Mouse (Mus musculus): ENCODE measurements at regions not wholly inside any gene's neighbourhood (a gene's known extent, or its start where the extent isn't known, plus 50 kb on each side); places are given as distances from the start of the nearest gene placed in this dataset.

- 36% methylated on average over 7 of the region's 7 CpGs for WGBS (ENCODE audit: insufficient replicate concordance)
- no peaks in the 10 kb centered on the region for H3K9me3 ChIP-seq (replicated peaks; ENCODE audit: control insufficient read depth, low read length)
- H3K4me2 ChIP-seq: peak overlapping the region; percentile 4; the same call in 1 of the 2 replicates
- peaks cover 16% of the 10 kb centered on the region for H3K4me1 ChIP-seq (ENCODE audit: control insufficient read depth, insufficient read depth, low read length)
- H3K9ac ChIP-seq (ENCODE audit: low read depth, low read length): no peak overlapping the region; the same call in 1 of the 2 replicates
- H3K27me3 ChIP-seq (ENCODE audit: control insufficient read depth, insufficient read depth, low read length): no peaks in the 10 kb centered on the region
- no peak overlapping the region for H3K4me3 ChIP-seq (ENCODE audit: low read depth, low read length)
- H3K36me3 ChIP-seq (ENCODE audit: control insufficient read depth, insufficient read depth, low read length): no peaks in the 10 kb centered on the region
- peak overlapping the region; percentile 85 for H3K27ac ChIP-seq (ENCODE audit: low read depth, low read length)
- ATAC-seq (replicated peaks; ENCODE audit: insufficient number of reproducible peaks, low FRiP score, low TSS enrichment): 0 out of 2 replicates have a peak, but pooled peaks have one; percentile 52
Observed at GRCm38 (mm10) chr11:20915687-20916432, 85.0 kb upstream of the Lgalsl start.

- peak; percentile 70 for ATAC-seq (replicated peaks; ENCODE audit: insufficient number of reproducible peaks, low FRiP score, low TSS enrichment)
- Histone ChIP-seq H3K4me1 (ENCODE audit: control insufficient read depth, insufficient read depth, low read length) (peaks cover 16% of the 10 kb centered on the region), H3K36me3 (ENCODE audit: control insufficient read depth, insufficient read depth, low read length) (no peaks in the 10 kb centered on the region), H3K9me3 (replicated peaks; ENCODE audit: control insufficient read depth, low read length) (no peaks in the 10 kb centered on the region), H3K27me3 (ENCODE audit: control insufficient read depth, insufficient read depth, low read length) (no peaks in the 10 kb centered on the region), H3K4me3 (ENCODE audit: low read depth, low read length) (no peak overlapping the region), H3K9ac (ENCODE audit: low read depth, low read length) (no peak overlapping the region; the same call in 1 of the 2 replicates), H3K27ac (ENCODE audit: low read depth, low read length) (peak overlapping the region; percentile 85), H3K4me2 (peak overlapping the region; percentile 6; the same call in 1 of the 2 replicates)
- WGBS (ENCODE audit: insufficient replicate concordance): 27% methylated on average over 6 of the region's 6 CpGs
Observed at GRCm38 (mm10) chr11:20916473-20916911, 85.6 kb upstream of the Lgalsl start.

- Histone ChIP-seq H3K9me3 (replicated peaks; ENCODE audit: control insufficient read depth, low read length) (no peaks in the 10 kb centered on the region), H3K27me3 (ENCODE audit: control insufficient read depth, insufficient read depth, low read length) (no peaks in the 10 kb centered on the region), H3K27ac (ENCODE audit: low read depth, low read length) (peak overlapping the region; percentile 78), H3K4me3 (ENCODE audit: low read depth, low read length) (no peak overlapping the region), H3K9ac (ENCODE audit: low read depth, low read length) (no peak overlapping the region; the same call in 1 of the 2 replicates), H3K4me2 (peak overlapping the region; percentile 6; the same call in 1 of the 2 replicates), H3K4me1 (ENCODE audit: control insufficient read depth, insufficient read depth, low read length) (peaks cover 16% of the 10 kb centered on the region), H3K36me3 (ENCODE audit: control insufficient read depth, insufficient read depth, low read length) (no peaks in the 10 kb centered on the region)
- WGBS (ENCODE audit: insufficient replicate concordance): 76% methylated on average over 7 of the region's 7 CpGs
- ATAC-seq (replicated peaks; ENCODE audit: insufficient number of reproducible peaks, low FRiP score, low TSS enrichment): no peak
Observed at GRCm38 (mm10) chr11:20916961-20917360, 86.1 kb upstream of the Lgalsl start.

- no peaks in the 10 kb centered on the region for H3K27me3 ChIP-seq (ENCODE audit: control insufficient read depth, insufficient read depth, low read length)
- no peak overlapping the region for H3K4me3 ChIP-seq (ENCODE audit: low read depth, low read length)
- no peaks in the 10 kb centered on the region for H3K36me3 ChIP-seq (ENCODE audit: control insufficient read depth, insufficient read depth, low read length)
- 33% methylated on average over 5 of the region's 5 CpGs for WGBS (ENCODE audit: insufficient replicate concordance)
- ATAC-seq (replicated peaks; ENCODE audit: insufficient number of reproducible peaks, low FRiP score, low TSS enrichment): no peak
- H3K4me2 ChIP-seq: no peak overlapping the region
- peaks cover 16% of the 10 kb centered on the region for H3K4me1 ChIP-seq (ENCODE audit: control insufficient read depth, insufficient read depth, low read length)
- no peak overlapping the region for H3K9ac ChIP-seq (ENCODE audit: low read depth, low read length)
- peak overlapping the region; percentile 78 for H3K27ac ChIP-seq (ENCODE audit: low read depth, low read length)
- no peaks in the 10 kb centered on the region for H3K9me3 ChIP-seq (replicated peaks; ENCODE audit: control insufficient read depth, low read length)
Observed at GRCm38 (mm10) chr11:20917483-20917882, 86.6 kb upstream of the Lgalsl start.

GRCm38 (mm10) chr11:20923115-20923514, 92.3 kb upstream of the Lgalsl start:
- no peaks in the 10 kb centered on the region for H3K36me3 ChIP-seq (ENCODE audit: control insufficient read depth, insufficient read depth, low read length)
- ATAC-seq (replicated peaks; ENCODE audit: insufficient number of reproducible peaks, low FRiP score, low TSS enrichment): no peak
- H3K9me3 ChIP-seq (replicated peaks; ENCODE audit: control insufficient read depth, low read length): no peaks in the 10 kb centered on the region
- H3K27me3 ChIP-seq (ENCODE audit: control insufficient read depth, insufficient read depth, low read length): no peaks in the 10 kb centered on the region
- H3K4me3 ChIP-seq (ENCODE audit: low read depth, low read length): no peak overlapping the region
- peaks cover 5% of the 10 kb centered on the region; the same call in 1 of the 2 replicates for H3K4me1 ChIP-seq (ENCODE audit: control insufficient read depth, insufficient read depth, low read length)
- 36% methylated on average over 6 of the region's 6 CpGs for WGBS (ENCODE audit: insufficient replicate concordance)
- no peak overlapping the region for H3K9ac ChIP-seq (ENCODE audit: low read depth, low read length)
- no peak overlapping the region for H3K4me2 ChIP-seq
- no peak overlapping the region for H3K27ac ChIP-seq (ENCODE audit: low read depth, low read length)

GRCm38 (mm10) chr11:20929426-20929825, 98.6 kb upstream of the Lgalsl start:
- ATAC-seq (replicated peaks; ENCODE audit: insufficient number of reproducible peaks, low FRiP score, low TSS enrichment): no peak
- 81% methylated on average over 1 of the region's 1 CpGs for WGBS (ENCODE audit: insufficient replicate concordance)
- H3K27me3 ChIP-seq (ENCODE audit: control insufficient read depth, insufficient read depth, low read length): no peaks in the 10 kb centered on the region
- no peak overlapping the region for H3K27ac ChIP-seq (ENCODE audit: low read depth, low read length)
- H3K4me1 ChIP-seq (ENCODE audit: control insufficient read depth, insufficient read depth, low read length): no peaks in the 10 kb centered on the region
- no peak overlapping the region for H3K4me3 ChIP-seq (ENCODE audit: low read depth, low read length)
- no peak overlapping the region for H3K4me2 ChIP-seq
- H3K36me3 ChIP-seq (ENCODE audit: control insufficient read depth, insufficient read depth, low read length): no peaks in the 10 kb centered on the region
- H3K9ac ChIP-seq (ENCODE audit: low read depth, low read length): no peak overlapping the region
- H3K9me3 ChIP-seq (replicated peaks; ENCODE audit: control insufficient read depth, low read length): no peaks in the 10 kb centered on the region

- Histone ChIP-seq H3K27me3 (ENCODE audit: control insufficient read depth, insufficient read depth, low read length) (no peaks in the 10 kb centered on the region), H3K27ac (ENCODE audit: low read depth, low read length) (no peak overlapping the region), H3K4me3 (ENCODE audit: low read depth, low read length) (no peak overlapping the region), H3K36me3 (ENCODE audit: control insufficient read depth, insufficient read depth, low read length) (no peaks in the 10 kb centered on the region), H3K4me2 (no peak overlapping the region), H3K9me3 (replicated peaks; ENCODE audit: control insufficient read depth, low read length) (no peaks in the 10 kb centered on the region), H3K4me1 (ENCODE audit: control insufficient read depth, insufficient read depth, low read length) (no peaks in the 10 kb centered on the region), H3K9ac (ENCODE audit: low read depth, low read length) (no peak overlapping the region)
- ATAC-seq (replicated peaks; ENCODE audit: insufficient number of reproducible peaks, low FRiP score, low TSS enrichment): no peak
- 63% methylated on average over 2 of the region's 2 CpGs for WGBS (ENCODE audit: insufficient replicate concordance)
Observed at GRCm38 (mm10) chr11:20930045-20930444, 99.2 kb upstream of the Lgalsl start.

GRCm38 (mm10) chr11:20930573-20930972, 99.7 kb upstream of the Lgalsl start:
- Histone ChIP-seq H3K4me1 (ENCODE audit: control insufficient read depth, insufficient read depth, low read length) (no peaks in the 10 kb centered on the region), H3K4me3 (ENCODE audit: low read depth, low read length) (no peak overlapping the region)
- ATAC-seq (replicated peaks; ENCODE audit: insufficient number of reproducible peaks, low FRiP score, low TSS enrichment): no peak

More at GRCm38 (mm10) chr11:20930573-20930972, 99.7 kb upstream of the Lgalsl start:
- Histone ChIP-seq H3K4me2 (no peak overlapping the region), H3K9me3 (replicated peaks; ENCODE audit: control insufficient read depth, low read length) (no peaks in the 10 kb centered on the region), H3K36me3 (ENCODE audit: control insufficient read depth, insufficient read depth, low read length) (no peaks in the 10 kb centered on the region), H3K27ac (ENCODE audit: low read depth, low read length) (no peak overlapping the region), H3K27me3 (ENCODE audit: control insufficient read depth, insufficient read depth, low read length) (no peaks in the 10 kb centered on the region), H3K9ac (ENCODE audit: low read depth, low read length) (no peak overlapping the region)
- 88% methylated on average over 5 of the region's 5 CpGs for WGBS (ENCODE audit: insufficient replicate concordance)

Data from heart, embryonic 11.5 days (tissue).